Mouse (Mus musculus): ENCODE measurements around the gene Rps6kc1. TPM values are rescaled to one million over a fixed set of nuclear protein-coding genes. Genes with fewer than 3 reads are reported as not detected.

Rps6kc1 gene
- total RNA-seq, 1 experiment from 2014 or later: 23.8 TPM

GRCm38 (mm10) chr1:190763756-190764155, 147.8 kb downstream of the Rps6kc1 start:
- no peak for DNase-seq

DNA sequence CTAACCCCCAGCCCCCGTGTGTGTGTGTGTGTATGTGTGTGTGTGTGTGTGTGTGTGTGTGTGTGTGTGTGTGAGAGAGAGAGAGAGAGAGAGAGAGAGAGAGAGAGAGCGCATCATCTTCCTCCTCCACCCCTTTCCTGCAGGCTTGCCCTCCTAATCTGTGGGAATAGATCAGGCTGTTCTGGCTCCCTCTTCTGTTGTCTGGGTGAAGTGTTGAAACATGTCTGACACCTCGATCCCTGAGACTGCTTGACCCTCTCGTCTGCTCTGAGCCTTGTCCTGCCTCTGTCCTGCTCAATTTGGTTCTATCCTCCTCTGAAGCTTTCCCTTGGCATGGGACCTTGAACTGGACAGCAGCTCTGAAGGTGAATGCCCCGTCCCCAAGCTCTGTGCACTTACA, 149.8 kb downstream of the Rps6kc1 start:
- DNase-seq: no peak

DNA sequence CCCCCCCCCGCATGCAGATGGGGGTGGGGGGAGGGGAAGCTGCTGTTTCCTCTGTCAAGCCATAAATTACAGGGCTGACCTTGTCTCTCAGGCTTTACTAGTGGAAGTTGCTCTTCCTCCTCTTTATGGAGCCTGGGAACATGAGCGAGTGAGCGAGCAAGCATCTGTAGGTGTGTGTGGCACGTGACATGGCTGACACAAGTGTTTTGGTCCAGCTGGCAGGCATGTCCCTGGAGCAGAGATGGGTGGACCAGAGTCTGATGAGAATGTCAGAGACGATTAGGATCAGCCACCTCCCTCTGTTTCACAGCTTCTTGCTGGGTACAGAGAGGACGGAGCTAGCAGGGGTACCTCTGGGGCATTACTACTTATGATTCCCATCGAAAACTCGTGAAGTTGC, 153.7 kb downstream of the Rps6kc1 start:
- DNase-seq: no peak

- no peak for DNase-seq
Observed at GRCm38 (mm10) chr1:190751794-190752570, 159.6 kb downstream of the Rps6kc1 start.

DNA sequence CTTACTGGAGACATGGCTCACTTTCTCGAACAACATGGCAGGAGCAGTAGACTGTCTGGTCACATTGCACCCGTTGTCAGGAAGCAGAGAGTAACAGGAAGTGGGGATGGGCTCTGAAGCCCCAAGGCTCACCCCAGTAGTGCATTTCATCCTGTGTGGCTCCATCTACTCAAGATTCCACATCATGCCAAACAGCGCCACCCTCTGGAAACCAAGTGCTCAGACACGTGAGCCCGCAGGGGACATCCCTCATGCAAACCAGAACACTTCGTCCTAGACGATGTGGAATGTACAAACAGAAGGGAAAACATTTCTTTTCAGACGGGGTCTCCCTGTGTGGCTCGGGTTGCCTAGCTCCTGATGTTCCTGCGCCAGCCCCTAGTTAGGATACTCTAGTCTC, 162.6 kb downstream of the Rps6kc1 start:
- DNase-seq: peak; percentile 18

DNA sequence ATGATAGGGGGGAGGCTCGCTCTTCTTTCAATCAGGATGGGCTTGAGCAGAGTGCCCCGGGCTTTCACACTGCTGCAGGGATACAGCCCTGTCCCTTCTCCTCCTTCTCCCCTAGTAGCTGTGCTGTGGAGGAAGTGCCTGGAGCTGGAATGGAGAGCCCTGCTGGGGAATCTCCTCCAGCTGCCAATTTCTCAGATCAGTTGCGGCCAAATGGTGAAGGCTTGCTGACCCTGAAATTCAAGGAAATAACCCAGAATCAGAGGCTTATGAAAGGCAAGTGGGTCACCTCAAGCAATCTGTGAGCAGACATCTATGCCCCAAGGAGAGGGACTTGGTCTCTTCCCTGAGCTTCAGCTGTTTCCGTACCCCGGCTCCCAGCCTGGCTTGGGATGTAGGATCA, 170.1 kb downstream of the Rps6kc1 start:
- no peak for DNase-seq

DNA sequence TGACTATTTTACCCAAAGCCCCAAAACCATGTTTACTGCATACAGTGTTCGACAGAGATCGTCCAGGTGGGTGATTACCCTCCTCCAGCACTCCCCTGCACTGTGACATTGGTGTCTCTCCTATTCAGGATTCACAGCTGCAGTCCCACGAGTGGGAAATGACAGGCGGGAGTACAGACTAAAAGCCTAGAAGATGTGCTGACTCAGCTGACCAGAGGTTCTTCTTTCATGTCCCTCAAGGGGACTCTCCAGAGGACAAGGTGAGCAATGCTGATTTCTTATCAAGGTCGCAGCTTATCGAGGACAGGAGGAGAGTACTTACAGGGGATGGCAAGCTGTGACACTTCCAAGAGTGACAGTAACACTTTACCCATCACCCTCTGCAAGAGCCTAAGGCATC, 178.8 kb downstream of the Rps6kc1 start:
- DNase-seq: no peak

DNA sequence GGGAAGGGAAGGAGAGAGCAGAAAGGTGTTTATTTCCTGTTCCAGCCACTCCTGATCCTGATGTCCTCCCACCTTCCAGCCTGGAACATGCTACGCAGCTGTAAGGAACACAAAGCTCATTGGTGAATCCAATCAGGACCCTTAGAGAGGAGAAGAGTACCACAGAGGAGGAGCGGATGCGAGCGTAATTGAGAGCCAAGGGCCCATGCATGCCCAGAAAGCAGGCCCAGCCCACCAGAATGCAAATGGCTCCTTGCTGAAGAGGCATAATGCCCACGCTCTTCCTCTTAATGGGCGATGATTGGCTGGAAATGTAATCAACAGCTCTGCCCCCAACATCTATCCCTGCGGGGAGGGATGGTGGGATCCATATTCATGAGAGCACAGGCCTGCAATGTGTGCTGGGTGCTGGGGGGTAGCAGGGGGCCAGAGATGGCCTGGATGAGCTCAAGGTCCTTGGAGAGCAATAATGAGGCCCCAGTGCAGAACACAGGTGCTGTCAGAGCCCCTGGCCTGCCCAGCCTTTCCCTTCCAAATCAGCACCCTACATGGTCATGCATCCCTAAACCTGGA, 182.0 kb downstream of the Rps6kc1 start:
- no peak for DNase-seq

DNA sequence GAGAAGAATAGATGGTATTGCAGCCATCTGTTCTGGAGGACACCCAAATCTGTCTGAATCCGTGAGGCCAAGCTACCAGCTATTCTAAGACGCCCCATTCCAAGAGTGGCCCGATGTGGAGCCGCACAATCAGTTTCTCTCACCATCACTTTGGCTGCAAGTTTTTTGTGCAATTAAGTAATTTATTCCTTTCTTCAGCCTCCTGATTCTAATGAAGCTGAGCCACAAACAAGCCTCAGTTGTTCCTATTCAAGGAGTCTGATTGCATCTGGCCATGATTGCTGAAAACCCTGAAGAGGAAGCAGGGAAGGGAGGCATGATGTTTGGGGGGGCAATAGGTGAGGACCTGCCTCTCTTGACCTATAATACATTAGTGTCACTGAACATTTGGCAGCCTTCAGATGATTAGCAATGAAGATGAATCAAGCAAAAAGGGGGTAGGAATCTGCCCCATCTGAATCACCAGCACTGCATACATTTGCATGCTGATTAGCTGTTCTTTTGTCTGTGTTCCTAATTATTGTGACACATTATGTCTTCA, 183.4 kb downstream of the Rps6kc1 start:
- no peak for DNase-seq

GRCm38 (mm10) chr1:190727385-190727784, 184.2 kb downstream of the Rps6kc1 start:
- no peak for DNase-seq

DNA sequence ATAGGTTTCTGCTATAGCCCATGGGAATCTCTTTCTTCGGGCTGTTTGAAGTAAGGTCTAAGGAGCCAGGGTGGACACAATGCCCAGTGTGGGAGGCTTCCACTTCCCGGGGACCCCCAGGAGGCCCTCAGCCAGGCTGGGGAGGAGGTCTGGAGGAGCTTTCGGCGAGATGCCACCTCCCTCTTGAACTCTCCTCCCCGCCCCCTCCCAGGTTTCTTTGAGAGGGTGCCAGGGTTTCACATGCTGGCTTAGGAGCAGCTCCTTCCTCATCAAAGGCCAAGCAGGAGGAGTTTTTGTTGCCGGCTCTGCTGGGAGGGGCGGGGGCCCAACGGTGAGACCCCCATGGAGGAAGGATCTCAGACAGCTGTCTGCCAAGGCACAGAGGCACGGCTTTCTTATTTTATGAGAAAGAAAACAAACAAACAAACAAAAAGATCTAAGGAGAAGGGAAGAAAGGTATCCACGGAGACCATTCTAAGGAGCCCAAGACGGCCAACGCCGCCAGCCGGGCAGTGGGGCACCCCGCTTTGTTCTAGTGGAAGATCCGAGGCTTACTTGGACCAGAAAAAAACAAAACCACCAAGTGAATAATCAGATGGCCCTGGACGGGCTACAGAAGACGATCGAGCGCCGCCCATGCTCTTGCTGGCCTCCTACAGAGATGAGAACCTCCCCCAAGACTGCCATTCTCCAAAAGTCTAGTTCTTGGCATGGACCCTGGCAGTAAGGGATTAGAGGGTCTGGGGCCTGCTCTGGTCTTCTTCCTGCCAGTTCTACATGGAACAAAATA, 186.8 kb downstream of the Rps6kc1 start:
- DNase-seq: no peak

GRCm38 (mm10) chr1:190723926-190724430, 187.6 kb downstream of the Rps6kc1 start:
- DNase-seq: no peak

- DNase-seq: no peak
Observed at GRCm38 (mm10) chr1:190713848-190714247, 197.7 kb downstream of the Rps6kc1 start.

GRCm38 (mm10) chr1:190697576-190697975, 214.0 kb downstream of the Rps6kc1 start:
- DNase-seq: no peak

DNA sequence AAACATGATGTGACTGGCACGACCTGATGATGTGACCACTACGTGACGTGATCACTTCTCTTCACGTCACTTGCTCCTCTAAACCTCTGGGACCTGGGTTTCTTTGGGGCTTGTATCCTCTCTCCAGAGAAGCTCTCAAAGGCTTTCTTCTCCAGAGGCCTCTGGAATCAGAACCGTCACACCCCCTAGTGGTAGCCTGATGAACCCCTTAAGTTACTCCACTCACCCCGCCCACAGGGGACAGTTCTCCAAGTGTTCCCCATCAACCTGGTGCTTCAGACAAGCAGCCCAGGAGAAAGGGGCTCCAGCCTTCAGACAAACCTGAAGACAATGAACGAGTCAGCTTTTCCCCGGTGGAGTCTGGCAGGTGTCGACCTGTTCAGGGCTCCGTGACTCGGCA, 216.0 kb downstream of the Rps6kc1 start:
- peak; percentile 86 for DNase-seq

DNA sequence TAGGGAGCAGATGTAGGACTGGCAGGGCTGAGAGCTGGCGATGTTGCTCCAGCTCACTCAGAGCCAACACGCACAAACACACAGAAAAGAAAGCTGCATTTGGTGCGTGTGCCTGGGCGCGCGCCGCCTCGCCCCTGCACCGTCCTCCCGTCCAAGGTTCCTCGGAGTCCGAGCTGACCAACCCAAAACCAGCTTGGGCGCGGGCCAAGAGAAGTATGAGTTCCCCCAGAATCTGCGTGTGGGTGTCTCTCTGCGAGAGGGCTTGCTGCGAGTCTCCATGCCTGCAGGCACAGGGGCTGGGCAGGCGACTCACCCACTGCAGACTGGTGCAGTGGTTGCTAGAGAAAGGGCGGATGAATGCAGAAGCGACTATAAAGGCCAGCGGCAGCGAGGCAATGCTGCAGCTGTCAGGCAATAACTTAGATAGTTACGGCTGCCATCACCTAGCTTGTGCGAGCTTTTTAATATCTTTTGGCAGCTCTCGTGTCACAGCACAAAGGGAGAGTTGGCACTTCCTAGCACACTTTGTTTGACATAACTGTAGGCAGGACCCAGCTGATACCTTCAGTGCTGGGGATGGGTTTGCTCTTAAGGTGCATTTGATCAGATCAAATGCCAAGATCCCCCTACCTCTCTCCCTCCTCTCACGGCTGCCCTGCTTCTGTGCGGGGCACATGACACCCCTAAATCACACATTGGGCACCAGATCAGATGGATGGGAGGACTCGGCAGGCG, 220.9 kb downstream of the Rps6kc1 start:
- DNase-seq: peak; percentile 68

DNA sequence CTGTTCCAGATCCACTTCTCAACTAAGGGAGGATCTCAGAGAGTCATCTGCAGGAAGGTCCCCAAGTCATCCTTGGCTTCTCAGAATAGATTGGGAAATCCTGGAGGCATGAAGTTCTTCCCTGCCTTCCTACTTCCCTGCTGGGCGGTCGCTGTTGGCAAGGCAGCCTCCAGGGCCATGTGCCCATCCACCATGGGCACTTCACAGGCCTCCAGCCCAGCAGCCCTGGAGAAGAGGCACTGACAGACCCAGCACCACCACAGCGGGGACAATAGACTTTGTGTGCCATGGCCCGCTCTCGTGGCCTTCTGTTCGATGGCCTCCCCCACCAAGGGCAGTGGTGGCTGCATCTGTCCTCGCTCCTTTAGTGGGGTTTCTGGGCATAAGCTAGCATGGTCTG, 228.5 kb downstream of the Rps6kc1 start:
- DNase-seq: no peak

GRCm38 (mm10) chr1:190682021-190682926, 229.3 kb downstream of the Rps6kc1 start:
- no peak for DNase-seq

- no peak for DNase-seq
Observed at GRCm38 (mm10) chr1:190675455-190675854, 236.1 kb downstream of the Rps6kc1 start.

- no peak for DNase-seq
Observed at GRCm38 (mm10) chr1:190669099-190669498, 242.5 kb downstream of the Rps6kc1 start.

- no peak for DNase-seq
Observed at GRCm38 (mm10) chr1:190667821-190668220, 243.7 kb downstream of the Rps6kc1 start.
